Mouse (Mus musculus) hindbrain, embryonic 13.5 days (tissue): Measurements from ENCODE around the gene Baz1a. TPM values are rescaled to one million over a fixed set of nuclear protein-coding genes. Genes with fewer than 3 reads are reported as not detected.

Source experiments
- ATAC-seq: fragments of 200-750 bp; cut with Nextera tagmentation; 2 replicates; pipeline ENCODE4 v1.8.0; 2017; ENCODE audit warnings: moderate TSS enrichment; ENCODE audit not compliant: low FRiP score
- H3K27ac ChIP-seq: fragments of 300-500 bp; sonication (generic); 2 replicates; pipeline ENCODE4 v1.5.1; 2015; ENCODE audit warnings: inconsistent platforms, mild to moderate bottlenecking, moderate library complexity
- H3K27me3 ChIP-seq: fragments of 300-500 bp; sonication (generic); 2 replicates; pipeline ENCODE4 v1.6.1; 2015; ENCODE audit warnings: mild to moderate bottlenecking, inconsistent platforms
- H3K36me3 ChIP-seq: fragments of 300-500 bp; sonication (generic); 2 replicates; pipeline ENCODE4 v1.6.1; 2015; ENCODE audit warnings: mild to moderate bottlenecking, inconsistent platforms
- H3K4me1 ChIP-seq: fragments of 300-500 bp; sonication (generic); replicated peaks from 2 replicates; pipeline ENCODE4 v1.6.1; 2015; ENCODE audit warnings: inconsistent platforms
- H3K4me2 ChIP-seq: fragments of 300-500 bp; sonication (generic); 2 replicates; pipeline ENCODE4 v1.6.1; 2015; ENCODE audit warnings: inconsistent platforms, mild to moderate bottlenecking, moderate library complexity
- H3K4me3 ChIP-seq: fragments of 300-500 bp; sonication (generic); 2 replicates; pipeline ENCODE4 v1.5.1; 2015; ENCODE audit warnings: mild to moderate bottlenecking, inconsistent platforms
- H3K9ac ChIP-seq: fragments of 300-500 bp; sonication (generic); 2 replicates; pipeline ENCODE4 v1.6.1; 2015; ENCODE audit warnings: mild to moderate bottlenecking, inconsistent platforms
- H3K9me3 ChIP-seq: fragments of 300-500 bp; sonication (generic); 2 replicates; pipeline ENCODE4 v1.6.1; 2016; ENCODE audit warnings: inconsistent platforms
- WGBS: fragments of 180-500 bp; shearing (Covaris S2); methylation state at CpG from one replicate; pipeline ENCODE4 v1.1.7; 2015; 5-methylcytosine and 5-hydroxymethylcytosine counted together
- polyA plus RNA-seq: library from polyadenylated mRNA; unstranded; fragments of >200 nt; fragmentation: Nextera tagmentation; extraction: Ambion mirVana; gene quantifications from 2 replicates; pipeline ENCODE4 v1.2.1, GENCODE M21; 2015

The Baz1a gene
- 11.4 and 12.8 TPM in 2 replicates for polyA plus RNA-seq

DNA sequence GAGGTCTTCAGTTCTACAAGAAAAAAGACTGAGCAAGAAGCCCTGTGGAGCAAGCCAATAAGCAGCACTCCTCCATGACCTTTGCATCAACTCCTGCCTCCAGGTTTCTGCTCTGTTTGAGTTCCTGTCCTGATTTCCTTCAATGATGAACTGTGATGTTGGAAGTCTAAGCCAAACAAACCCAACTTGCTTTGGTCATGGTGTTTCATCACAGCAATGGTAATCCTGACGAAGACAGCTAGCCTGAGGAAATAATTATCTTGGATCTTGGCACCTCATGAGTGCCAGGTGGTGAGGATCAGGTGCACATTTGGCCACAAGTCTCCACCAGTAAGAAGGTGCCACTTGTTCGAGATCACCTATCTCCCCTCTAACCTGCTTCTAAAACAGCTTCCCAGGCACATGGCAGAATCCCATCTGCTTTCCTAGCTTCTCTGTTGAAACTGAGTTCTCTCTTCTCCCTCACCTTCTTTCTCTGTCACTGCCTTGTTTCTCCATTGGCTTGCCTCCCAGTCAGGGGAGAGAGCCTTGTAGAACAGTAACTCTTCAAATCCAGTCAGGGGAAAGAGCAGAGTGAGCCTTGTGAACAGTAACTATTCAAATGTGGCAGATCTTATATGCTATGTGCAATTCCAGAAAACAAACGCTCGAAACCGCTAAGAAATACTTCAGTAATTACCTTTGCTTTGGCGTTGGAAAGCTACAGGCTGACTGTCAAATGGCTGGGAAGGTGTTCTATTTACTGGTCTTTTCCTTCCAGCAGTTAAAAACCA lies at the start of gene Baz1a:
Baz1a (minus strand) TSS at position 723 of the 773 bp plus-strand sequence.
- 93% methylated on average over 6 of the region's 6 CpGs for WGBS
- H3K4me3 ChIP-seq = no peak within 1 kb of the TSS

DNA sequence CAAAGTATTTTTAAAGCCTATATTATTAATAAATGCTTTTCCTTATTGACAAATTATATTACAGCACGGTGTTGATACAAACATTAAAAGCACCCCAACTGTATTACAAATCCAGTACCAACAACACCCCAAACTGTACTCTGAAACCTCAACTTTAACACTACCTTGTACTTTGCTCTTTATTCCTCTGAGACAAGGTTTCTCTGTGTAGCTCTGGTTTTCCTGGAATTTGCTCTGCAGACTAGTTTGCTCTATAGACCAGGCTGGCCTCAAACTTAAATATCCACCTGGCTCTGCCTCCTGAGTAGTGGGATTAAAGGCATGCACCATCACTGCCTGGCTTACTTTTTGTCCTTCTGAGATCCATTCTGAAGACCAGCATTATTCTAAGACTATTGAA lies 48.0 kb upstream of the Baz1a start:
- 96% methylated on average over 1 of the region's 1 CpGs for WGBS
- Histone ChIP-seq H3K9ac (no peak overlapping the region), H3K4me2 (no peak overlapping the region), H3K27me3 (no peaks in the 10 kb centered on the region), H3K9me3 (no peaks in the 10 kb centered on the region), H3K27ac (no peak overlapping the region), H3K4me1 (no peaks in the 10 kb centered on the region), H3K36me3 (peaks cover 12% of the 10 kb centered on the region; the same call in 1 of the 2 replicates), H3K4me3 (no peak overlapping the region)
- no peak for ATAC-seq

More for the DNA sequence above, at the start of gene Baz1a:
- Histone ChIP-seq H3K9ac (no peak within 1 kb of the TSS), H3K36me3 (no peaks in the 10 kb centered on the region), H3K27ac (no peak within 1 kb of the TSS), H3K9me3 (no peaks in the 10 kb centered on the region), H3K4me2 (no peak within 1 kb of the TSS), H3K4me1 (no peaks in the 10 kb centered on the region), H3K27me3 (no peaks in the 10 kb centered on the region)
- ATAC-seq = no peak

DNA sequence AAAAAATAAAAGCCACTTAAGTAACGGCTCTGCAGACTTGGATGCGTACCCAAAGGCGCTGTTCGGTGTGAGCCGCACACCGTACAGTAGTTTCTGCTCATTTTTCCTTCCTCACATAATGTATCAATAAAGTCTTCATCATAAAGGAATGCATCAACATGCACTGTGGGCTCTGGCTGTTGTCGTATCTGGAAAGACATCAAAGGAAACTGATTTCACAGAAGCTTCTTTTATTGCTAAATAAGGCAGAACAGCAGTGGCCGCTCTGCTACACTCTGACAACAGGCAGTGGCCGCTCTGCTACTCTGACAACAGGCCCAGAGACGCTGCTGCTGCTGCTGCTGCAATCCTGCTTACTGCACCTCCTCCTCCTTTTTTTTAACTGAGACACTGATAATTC lies 46.9 kb upstream of the Baz1a start:
- no peak overlapping the region for H3K4me2 ChIP-seq
- no peak for ATAC-seq
- peaks cover 19% of the 10 kb centered on the region for H3K36me3 ChIP-seq
- H3K27ac ChIP-seq = no peak overlapping the region
- no peak overlapping the region for H3K9ac ChIP-seq
- H3K4me1 ChIP-seq = no peaks in the 10 kb centered on the region
- H3K4me3 ChIP-seq = no peak overlapping the region
- 76% methylated on average over 10 of the region's 10 CpGs for WGBS
- no peaks in the 10 kb centered on the region for H3K9me3 ChIP-seq
- no peaks in the 10 kb centered on the region for H3K27me3 ChIP-seq

DNA sequence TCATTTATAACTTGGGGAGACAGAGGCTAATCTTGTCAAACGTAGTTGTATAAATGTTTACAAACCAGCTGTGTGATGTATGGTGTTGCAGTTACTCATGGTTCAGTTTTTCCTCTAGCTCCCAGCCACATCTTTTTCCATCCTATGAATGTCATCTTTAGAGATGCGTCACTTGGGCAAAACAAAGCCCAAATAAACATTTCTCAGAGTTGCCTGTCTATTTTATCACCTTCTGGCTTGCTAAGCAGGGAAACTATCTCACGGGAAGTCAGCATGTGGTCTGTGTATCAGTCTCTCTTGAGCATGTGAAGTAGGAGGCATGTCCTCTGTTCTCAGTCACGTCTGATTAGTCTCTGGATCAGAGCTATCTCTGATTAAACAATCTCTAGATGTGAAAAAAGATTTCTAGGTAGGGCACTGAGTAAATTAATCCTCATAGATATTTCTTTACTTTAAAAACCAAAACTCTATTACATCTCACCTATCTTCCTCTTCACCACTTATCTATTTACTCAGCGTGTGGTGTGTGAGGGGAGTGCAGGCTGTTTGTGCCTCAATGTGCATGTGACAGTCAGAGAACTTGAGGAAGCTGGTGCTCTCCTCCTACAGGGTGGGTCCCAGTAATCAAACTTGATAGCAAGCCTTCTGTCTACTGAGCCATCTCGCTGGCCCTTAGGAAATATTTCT lies 46.2 kb upstream of the Baz1a start:
- Histone ChIP-seq H3K27ac (no peak overlapping the region), H3K4me3 (no peak overlapping the region), H3K4me1 (no peaks in the 10 kb centered on the region), H3K36me3 (peaks cover 19% of the 10 kb centered on the region), H3K9ac (no peak overlapping the region), H3K4me2 (no peak overlapping the region), H3K9me3 (no peaks in the 10 kb centered on the region), H3K27me3 (no peaks in the 10 kb centered on the region)
- 92% methylated on average over 6 of the region's 6 CpGs for WGBS
- no peak for ATAC-seq

DNA sequence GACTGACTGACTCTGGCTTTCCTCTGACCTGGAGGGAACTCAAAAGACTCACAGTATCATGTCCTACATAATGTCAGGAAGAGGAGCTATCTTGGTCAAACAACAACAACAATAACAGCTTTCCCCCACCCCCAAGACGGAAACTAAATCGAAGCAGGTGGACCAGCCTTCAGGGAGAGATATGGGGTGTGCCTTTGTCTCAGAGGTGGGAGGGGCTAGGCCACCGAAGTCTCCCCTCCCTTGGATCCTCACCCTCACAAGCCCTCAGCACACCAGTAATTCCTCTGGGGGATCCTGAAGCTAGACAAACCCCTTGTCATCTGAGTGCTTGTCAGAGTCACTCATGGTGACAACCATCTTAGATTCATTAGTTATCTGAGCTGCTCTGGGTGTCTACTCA lies 45.7 kb upstream of the Baz1a start:
- no peak overlapping the region for H3K4me2 ChIP-seq
- H3K27me3 ChIP-seq = no peaks in the 10 kb centered on the region
- no peak overlapping the region for H3K4me3 ChIP-seq
- WGBS = 88% methylated on average over 3 of the region's 3 CpGs
- no peak overlapping the region for H3K9ac ChIP-seq
- no peak overlapping the region for H3K27ac ChIP-seq
- no peaks in the 10 kb centered on the region for H3K4me1 ChIP-seq
- H3K9me3 ChIP-seq = no peaks in the 10 kb centered on the region
- peaks cover 19% of the 10 kb centered on the region for H3K36me3 ChIP-seq
- no peak for ATAC-seq

DNA sequence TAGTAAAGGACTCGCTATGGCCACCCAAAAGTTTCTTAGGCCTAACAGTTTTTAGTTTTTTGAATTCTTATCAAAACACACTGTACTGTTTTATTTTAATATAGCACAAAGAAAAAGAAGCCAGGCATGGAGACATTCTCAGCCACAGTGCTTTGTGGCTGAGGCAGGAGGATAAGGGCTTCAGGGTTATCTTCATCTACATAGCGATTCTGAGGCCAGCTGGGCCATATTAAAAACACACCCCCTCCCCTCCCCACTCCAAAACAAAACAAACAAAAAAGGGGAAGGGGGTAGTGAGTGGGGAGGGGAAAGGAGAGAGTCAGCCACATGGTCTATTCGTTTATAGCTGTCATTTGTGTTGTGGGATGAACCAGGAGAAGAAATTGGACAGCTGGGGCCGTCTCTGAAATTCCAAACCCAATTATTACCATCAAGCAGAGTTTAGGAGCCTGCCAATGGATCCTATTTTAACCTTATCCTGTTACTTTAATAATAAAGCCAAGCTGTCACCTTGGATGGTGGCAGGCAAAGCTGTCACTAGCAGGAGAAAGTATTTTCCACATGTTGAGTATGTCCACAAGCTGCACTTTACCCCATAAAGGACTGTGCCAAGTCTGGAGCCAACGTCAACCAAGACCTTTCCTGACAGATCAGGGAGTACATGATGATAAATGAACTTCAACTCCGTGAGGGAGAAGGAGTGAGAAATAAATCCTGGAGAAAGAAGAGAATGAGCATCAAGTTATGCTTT lies 44.9 kb upstream of the Baz1a start:
- H3K9ac ChIP-seq = no peak overlapping the region
- H3K4me1 ChIP-seq = no peaks in the 10 kb centered on the region
- H3K27me3 ChIP-seq = no peaks in the 10 kb centered on the region
- peaks cover 19% of the 10 kb centered on the region for H3K36me3 ChIP-seq
- no peak overlapping the region for H3K4me2 ChIP-seq
- no peak for ATAC-seq
- no peaks in the 10 kb centered on the region for H3K9me3 ChIP-seq
- 69% methylated on average over 6 of the region's 6 CpGs for WGBS
- H3K4me3 ChIP-seq = no peak overlapping the region
- H3K27ac ChIP-seq = no peak overlapping the region

DNA sequence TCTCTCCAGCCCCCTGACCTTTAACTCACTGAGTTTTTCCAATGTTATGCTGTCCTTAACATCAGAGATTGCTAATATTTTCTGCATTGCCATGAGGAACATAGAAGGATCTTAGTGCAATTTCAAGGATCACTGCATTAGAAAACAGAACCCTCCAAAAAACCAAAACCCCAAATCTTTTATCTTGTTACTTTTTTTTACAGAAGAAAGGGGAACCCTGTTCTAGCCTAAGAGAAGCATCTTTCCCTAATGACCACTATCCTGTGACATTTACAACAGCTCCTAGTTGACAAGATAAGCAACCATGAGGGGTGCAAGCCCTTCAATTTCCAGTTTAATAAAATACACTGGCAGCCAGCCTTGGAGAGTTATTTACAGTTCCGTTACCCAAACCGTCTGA lies 42.6 kb upstream of the Baz1a start:
- Histone ChIP-seq H3K36me3 (peaks cover 25% of the 10 kb centered on the region), H3K9me3 (no peaks in the 10 kb centered on the region), H3K9ac (no peak overlapping the region), H3K4me2 (no peak overlapping the region), H3K27ac (no peak overlapping the region), H3K4me1 (no peaks in the 10 kb centered on the region), H3K27me3 (no peaks in the 10 kb centered on the region), H3K4me3 (no peak overlapping the region)
- 96% methylated on average over 2 of the region's 2 CpGs for WGBS
- no peak for ATAC-seq

DNA sequence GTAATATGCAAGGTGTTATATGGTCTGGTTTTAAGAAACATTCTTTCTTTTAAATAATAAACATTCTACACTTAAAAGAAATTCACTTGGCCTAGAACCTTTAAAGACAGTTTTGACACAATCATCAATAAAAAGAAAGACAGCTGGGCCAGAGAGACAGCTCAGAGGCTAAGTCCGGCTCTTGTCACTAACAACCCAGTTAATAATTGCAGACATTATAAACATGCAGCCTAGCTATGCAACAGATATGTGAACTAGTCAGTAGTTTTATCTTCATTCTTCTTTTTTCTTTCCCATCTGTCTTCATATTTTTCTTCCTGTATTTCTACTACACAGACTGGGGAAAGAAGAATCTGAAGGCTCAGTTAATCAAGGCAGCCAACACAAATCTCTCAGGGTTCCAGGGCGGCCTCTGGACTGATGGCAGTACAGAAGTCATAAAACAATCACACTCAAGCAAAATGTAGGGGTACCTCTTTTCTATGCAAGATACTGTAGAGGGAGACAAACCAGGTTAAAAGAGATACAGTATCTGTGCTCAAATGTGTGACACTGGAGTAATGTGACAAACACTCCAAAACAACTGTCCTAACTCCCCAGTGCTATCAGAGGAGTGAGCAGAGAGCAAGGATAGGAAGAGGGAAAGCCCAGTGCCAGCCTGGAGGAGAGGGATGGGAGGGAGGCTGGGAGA lies 40.5 kb upstream of the Baz1a start:
- H3K36me3 ChIP-seq = peaks cover 20% of the 10 kb centered on the region
- ATAC-seq = no peak
- no peak overlapping the region for H3K4me3 ChIP-seq
- no peaks in the 10 kb centered on the region for H3K9me3 ChIP-seq
- H3K4me1 ChIP-seq = no peaks in the 10 kb centered on the region
- 89% methylated on average over 2 of the region's 2 CpGs for WGBS
- H3K9ac ChIP-seq = no peak overlapping the region
- no peaks in the 10 kb centered on the region for H3K27me3 ChIP-seq
- H3K4me2 ChIP-seq = no peak overlapping the region
- H3K27ac ChIP-seq = no peak overlapping the region

DNA sequence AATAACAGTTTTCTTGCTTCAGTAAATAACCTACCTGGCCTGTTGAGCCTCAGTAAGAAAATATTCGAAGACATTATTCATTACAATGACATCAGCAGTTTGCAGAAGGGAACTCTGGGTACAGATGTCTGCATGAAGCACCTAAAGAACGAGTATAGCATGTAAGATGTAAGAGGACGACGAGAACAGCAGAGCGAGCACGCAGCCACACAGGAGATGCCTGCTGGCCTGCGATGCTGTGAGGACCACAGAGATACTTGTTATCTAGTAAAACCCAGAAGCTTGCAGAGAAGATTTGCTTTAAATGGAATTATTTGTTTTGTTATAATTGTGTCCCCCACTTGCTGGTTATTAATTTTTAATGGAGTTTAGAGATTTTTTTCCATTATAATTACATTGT lies 39.1 kb upstream of the Baz1a start:
- Histone ChIP-seq H3K36me3 (peaks cover 13% of the 10 kb centered on the region), H3K4me2 (no peak overlapping the region), H3K4me1 (no peaks in the 10 kb centered on the region), H3K9ac (no peak overlapping the region), H3K9me3 (no peaks in the 10 kb centered on the region), H3K27ac (no peak overlapping the region), H3K27me3 (no peaks in the 10 kb centered on the region), H3K4me3 (no peak overlapping the region)
- 96% methylated on average over 7 of the region's 7 CpGs for WGBS
- no peak for ATAC-seq

DNA sequence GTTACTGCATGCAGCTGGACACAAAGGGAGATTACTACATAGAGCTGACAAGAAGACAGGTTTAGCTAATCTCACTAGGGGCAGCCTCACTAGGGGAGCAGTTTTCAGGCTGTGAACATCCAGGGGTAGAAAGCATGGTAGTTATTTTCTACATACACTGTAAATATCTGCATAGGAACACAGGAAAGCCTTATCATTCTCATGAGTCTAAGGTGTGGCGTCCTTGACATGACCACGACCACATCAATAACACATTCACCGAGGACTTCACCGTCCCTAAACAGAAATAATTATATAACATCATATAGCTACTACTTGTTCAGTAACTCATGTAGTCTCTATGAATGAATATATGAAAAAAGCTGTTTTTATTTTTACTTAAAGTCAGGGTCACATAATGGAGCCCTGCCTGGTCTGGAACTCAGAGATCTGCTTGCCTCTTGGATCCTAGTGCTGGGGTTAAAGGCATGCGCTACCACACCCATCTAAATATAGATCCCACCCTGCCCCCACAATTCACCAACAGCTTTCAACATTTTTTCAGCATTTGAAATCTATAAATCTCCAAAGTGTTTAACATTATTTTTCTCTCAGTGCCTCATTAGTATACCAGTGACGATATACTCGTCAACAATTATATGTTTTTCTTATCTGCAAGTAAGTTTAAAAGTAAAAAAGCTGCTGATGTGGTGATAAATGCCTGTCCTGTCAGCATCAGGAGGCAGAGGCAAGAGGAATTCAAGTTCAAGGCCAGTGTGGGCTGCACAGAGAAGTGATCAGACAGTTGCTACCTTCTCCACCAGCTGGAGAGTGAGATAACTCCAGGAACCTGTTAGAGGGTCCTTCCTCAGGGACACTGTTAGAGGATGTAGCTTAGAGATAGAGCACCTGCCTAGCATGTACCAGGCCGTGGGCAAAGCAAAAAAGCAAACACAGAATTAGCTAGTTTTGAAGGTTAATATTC lies 37.3 kb upstream of the Baz1a start:
- WGBS = 96% methylated on average over 8 of the region's 8 CpGs
- no peaks in the 10 kb centered on the region for H3K9me3 ChIP-seq
- peaks cover 15% of the 10 kb centered on the region for H3K36me3 ChIP-seq
- no peaks in the 10 kb centered on the region for H3K27me3 ChIP-seq
- H3K4me1 ChIP-seq = no peaks in the 10 kb centered on the region
- no peak overlapping the region for H3K9ac ChIP-seq
- no peak overlapping the region for H3K4me3 ChIP-seq
- no peak for ATAC-seq
- H3K27ac ChIP-seq = no peak overlapping the region
- no peak overlapping the region for H3K4me2 ChIP-seq

DNA sequence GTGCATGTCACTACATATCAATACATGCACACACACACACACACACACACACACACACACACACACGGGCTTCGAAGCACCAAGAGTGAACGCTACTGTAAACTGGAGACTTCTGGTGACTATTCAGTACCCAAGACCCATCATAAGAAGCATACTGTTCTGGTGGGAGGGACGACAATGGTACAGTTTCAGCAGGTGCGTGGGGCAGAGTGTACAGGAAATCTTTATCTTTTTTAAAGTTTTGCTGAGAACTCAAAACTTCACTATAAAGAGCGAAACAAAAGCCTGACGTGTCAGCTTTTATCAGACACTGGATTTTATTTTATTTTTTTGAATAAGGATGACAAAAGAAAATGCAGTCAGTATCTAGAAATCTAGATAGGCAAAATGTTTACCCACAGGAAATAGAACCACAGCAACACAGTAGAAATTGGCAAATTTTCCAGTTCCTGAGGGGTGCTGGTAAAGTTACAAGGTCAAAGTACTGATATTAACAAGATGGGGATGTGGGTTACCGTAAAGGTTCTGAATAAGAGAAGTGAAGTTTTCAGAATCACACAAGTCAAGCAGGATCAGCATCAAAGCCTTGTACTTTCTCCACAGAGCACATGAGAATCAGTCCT lies 35.7 kb upstream of the Baz1a start:
- H3K4me3 ChIP-seq = no peak overlapping the region
- H3K36me3 ChIP-seq = peaks cover 20% of the 10 kb centered on the region
- no peaks in the 10 kb centered on the region for H3K4me1 ChIP-seq
- ATAC-seq = no peak
- no peak overlapping the region for H3K9ac ChIP-seq
- no peak overlapping the region for H3K4me2 ChIP-seq
- WGBS = 97% methylated on average over 8 of the region's 8 CpGs
- H3K27ac ChIP-seq = no peak overlapping the region
- no peaks in the 10 kb centered on the region for H3K27me3 ChIP-seq
- H3K9me3 ChIP-seq = no peaks in the 10 kb centered on the region
